Mouse (Mus musculus) hindbrain, embryonic 11.5 days (tissue): ENCODE data around the gene Mtg2. TPM values are rescaled to one million over a fixed set of nuclear protein-coding genes. Genes with fewer than 3 reads are reported as not detected.

ENCODE experiments used
- ATAC-seq: fragments of 200-750 bp; cut with Nextera tagmentation; 2 replicates; pipeline ENCODE4 v1.8.0; 2017; ENCODE audit warnings: mild to moderate bottlenecking, moderate TSS enrichment, moderate library complexity; ENCODE audit not compliant: low FRiP score
- DNase-seq: peaks from one replicate; pipeline ENCODE4 v3.0.0-alpha.2; 2015; ENCODE audit warnings: low spot score
- H3K27ac ChIP-seq: fragments of 300-500 bp; sonication (generic); 2 replicates; pipeline ENCODE4 v1.5.1; 2014; ENCODE audit warnings: mild to moderate bottlenecking, low read depth, low read length
- H3K27me3 ChIP-seq: fragments of 300-500 bp; sonication (generic); 2 replicates; pipeline ENCODE4 v1.6.1; 2014; ENCODE audit warnings: mild to moderate bottlenecking, low read length, moderate library complexity, mixed read lengths; ENCODE audit not compliant: control insufficient read depth, insufficient read depth
- H3K36me3 ChIP-seq: fragments of 300-500 bp; sonication (generic); 2 replicates; pipeline ENCODE4 v1.6.1; 2014; ENCODE audit warnings: mild to moderate bottlenecking, low read length, moderate library complexity, mixed read lengths; ENCODE audit not compliant: control insufficient read depth, insufficient read depth
- H3K4me1 ChIP-seq: fragments of 300-500 bp; sonication (generic); replicated peaks from 2 replicates; pipeline ENCODE4 v1.6.1; 2014; ENCODE audit warnings: low read length, mixed read lengths; ENCODE audit not compliant: control insufficient read depth, insufficient read depth
- H3K4me2 ChIP-seq: fragments of 300-500 bp; sonication (generic); replicated peaks from 2 replicates; pipeline ENCODE4 v1.6.1; 2014; ENCODE audit warnings: mild to moderate bottlenecking, low read depth, low read length
- H3K4me3 ChIP-seq: fragments of 300-500 bp; sonication (generic); 2 replicates; pipeline ENCODE4 v1.5.1; 2014; ENCODE audit warnings: low read depth, low read length
- H3K9ac ChIP-seq: fragments of 300-500 bp; sonication (generic); 2 replicates; pipeline ENCODE4 v1.6.1; 2014; ENCODE audit warnings: low read depth, low read length
- H3K9me3 ChIP-seq: fragments of 300-500 bp; sonication (generic); 2 replicates; pipeline ENCODE4 v1.6.1; 2016; ENCODE audit warnings: low read length; ENCODE audit not compliant: control insufficient read depth
- WGBS: fragments of 180-500 bp; shearing (Covaris S2); extraction: QIAGEN DNeasy Blood & Tissue Kit; methylation state at CpG from one replicate; pipeline ENCODE4 v1.1.7; 2014; 5-methylcytosine and 5-hydroxymethylcytosine counted together
- polyA plus RNA-seq: library from polyadenylated mRNA; unstranded; fragments of >200 nt; fragmentation: Nextera tagmentation; extraction: Ambion mirVana; gene quantifications from 2 replicates; pipeline ENCODE4 v1.2.1, GENCODE M21; 2014

Gene Mtg2
- polyA plus RNA-seq, 1 experiment from 2014 or later, result 31.5 TPM

DNA sequence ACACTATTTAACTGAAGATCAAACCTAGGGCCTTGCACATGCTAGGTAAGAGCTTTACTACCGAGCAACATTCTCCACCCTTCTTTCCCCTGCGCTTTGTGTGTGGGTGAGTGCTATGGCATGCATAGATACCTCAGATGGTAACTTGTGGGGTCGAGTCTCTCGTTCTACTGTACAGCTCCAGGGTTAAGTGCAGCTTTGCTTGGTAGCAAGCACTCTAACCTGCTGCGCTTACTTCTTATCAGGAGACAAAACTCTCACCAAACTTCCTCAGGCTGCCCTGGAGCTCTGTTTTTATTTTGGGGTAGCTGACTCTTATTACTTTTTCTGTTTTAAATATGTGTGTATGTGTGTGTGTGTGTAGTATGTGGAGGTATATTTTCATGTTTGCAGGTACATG is 65.0 kb downstream of the Mtg2 start:
- H3K4me3 ChIP-seq, result no peak overlapping the region
- H3K9me3 ChIP-seq, result no peaks in the 10 kb centered on the region
- no peak overlapping the region for H3K4me2 ChIP-seq
- H3K27ac ChIP-seq, result no peak overlapping the region
- no peaks in the 10 kb centered on the region for H3K27me3 ChIP-seq
- 87% methylated on average over 5 of the region's 5 CpGs for WGBS
- H3K4me1 ChIP-seq, result no peaks in the 10 kb centered on the region
- no peak for ATAC-seq
- H3K9ac ChIP-seq, result no peak overlapping the region
- H3K36me3 ChIP-seq, result no peaks in the 10 kb centered on the region
- DNase-seq, result no peak

Other genes with a start within 250 kb of the Mtg2 start
- gene Taf4, start 93.9 kb upstream of the Mtg2 start, polyA plus RNA-seq, result 6.2 and 9.2 TPM in 2 replicates
- gene Lsm14b, start 45.6 kb upstream of the Mtg2 start, polyA plus RNA-seq, result 13.5 and 14.6 TPM in 2 replicates
- 756 and 797 TPM in 2 replicates for gene Psma7, start 28.2 kb upstream of the Mtg2 start, polyA plus RNA-seq
- gene Ss18l1, start 28.1 kb upstream of the Mtg2 start, polyA plus RNA-seq, result 18.5 and 19.9 TPM in 2 replicates
- gene Hrh3, start 33.9 kb downstream of the Mtg2 start, polyA plus RNA-seq, result 2.6 and 2.7 TPM in 2 replicates
- 42.1 and 42.2 TPM in 2 replicates for gene Osbpl2, start 48.7 kb downstream of the Mtg2 start, polyA plus RNA-seq
- 174 and 183 TPM in 2 replicates for gene Adrm1, start 100.9 kb downstream of the Mtg2 start, polyA plus RNA-seq
- gene Lama5, start 155.3 kb downstream of the Mtg2 start, polyA plus RNA-seq, result 3.3 and 4.4 TPM in 2 replicates
- 432 and 442 TPM in 2 replicates for gene Rps21, start 186.8 kb downstream of the Mtg2 start, polyA plus RNA-seq
- gene Cables2, start 202.9 kb downstream of the Mtg2 start, polyA plus RNA-seq, result 14.0 and 16.8 TPM in 2 replicates
- gene Rbbp8nl, start 219.3 kb downstream of the Mtg2 start, polyA plus RNA-seq, result 0.08 TPM in 1 of 2 replicates, not detected in the other